Mouse (Mus musculus) kidney, postnatal 0 days (tissue): ENCODE results near the gene Pter. TPM values are rescaled to one million over a fixed set of nuclear protein-coding genes. Genes with fewer than 3 reads are reported as not detected.

Experiments
- ATAC-seq: fragments of 200-750 bp; cut with Nextera tagmentation; replicated peaks from 2 replicates; pipeline ENCODE4 v1.8.0; 2017; ENCODE audit warnings: low read depth, moderate number of reproducible peaks, moderate TSS enrichment, moderate library complexity; ENCODE audit not compliant: low FRiP score
- DNase-seq: peaks from one replicate; pipeline ENCODE4 v3.0.0-alpha.2; 2016; ENCODE audit warnings: low spot score
- H3K27ac ChIP-seq: fragments of 300-500 bp; sonication (generic); 2 replicates; pipeline ENCODE4 v1.5.1; 2014; ENCODE audit warnings: mild to moderate bottlenecking
- H3K27me3 ChIP-seq: fragments of 300-500 bp; sonication (generic); 2 replicates; pipeline ENCODE4 v1.6.1; 2014; ENCODE audit warnings: low read length, mixed read lengths; ENCODE audit not compliant: insufficient read depth
- H3K36me3 ChIP-seq: fragments of 300-500 bp; sonication (generic); 2 replicates; pipeline ENCODE4 v1.6.1; 2014; ENCODE audit warnings: low read length, mixed read lengths; ENCODE audit not compliant: insufficient read depth
- H3K4me1 ChIP-seq: fragments of 300-500 bp; sonication (generic); replicated peaks from 2 replicates; pipeline ENCODE4 v1.6.1; 2014; ENCODE audit warnings: antibody characterized with exemption, low read length, mixed read lengths; ENCODE audit not compliant: insufficient read depth
- H3K4me2 ChIP-seq: fragments of 300-500 bp; sonication (generic); 2 replicates; pipeline ENCODE4 v1.6.1; 2014; ENCODE audit warnings: mild to moderate bottlenecking, low read length, moderate library complexity, mixed read lengths
- H3K4me3 ChIP-seq: fragments of 300-500 bp; sonication (generic); replicated peaks from 2 replicates; pipeline ENCODE4 v1.5.1; 2014; ENCODE audit warnings: low read depth, low read length
- H3K9ac ChIP-seq: fragments of 300-500 bp; sonication (generic); 2 replicates; pipeline ENCODE4 v1.6.1; 2014; ENCODE audit warnings: low read depth, low read length
- H3K9me3 ChIP-seq: fragments of 300-500 bp; sonication (generic); replicated peaks from 2 replicates; pipeline ENCODE4 v1.6.1; 2016; ENCODE audit warnings: low read length, inconsistent platforms, mixed read lengths
- CTCF ChIP-seq: IDR thresholded peaks from 2 replicates; pipeline ENCODE4 v1.5.1; 2016; ENCODE audit warnings: antibody characterized with exemption, low read depth, mild to moderate bottlenecking, moderate library complexity
- WGBS: fragments of 180-500 bp; shearing (Covaris S2); extraction: QIAGEN DNeasy Blood & Tissue Kit; methylation state at CpG from one replicate; pipeline ENCODE4 v1.1.7; 2014; 5-methylcytosine and 5-hydroxymethylcytosine counted together
- polyA plus RNA-seq: library from polyadenylated mRNA; unstranded; fragments of >200 nt; fragmentation: Nextera tagmentation; extraction: Ambion mirVana; gene quantifications from 2 replicates; pipeline ENCODE4 v1.2.1, GENCODE M21; 2015

Gene Pter
- 92.8 and 99.5 TPM in 2 replicates for polyA plus RNA-seq

DNA sequence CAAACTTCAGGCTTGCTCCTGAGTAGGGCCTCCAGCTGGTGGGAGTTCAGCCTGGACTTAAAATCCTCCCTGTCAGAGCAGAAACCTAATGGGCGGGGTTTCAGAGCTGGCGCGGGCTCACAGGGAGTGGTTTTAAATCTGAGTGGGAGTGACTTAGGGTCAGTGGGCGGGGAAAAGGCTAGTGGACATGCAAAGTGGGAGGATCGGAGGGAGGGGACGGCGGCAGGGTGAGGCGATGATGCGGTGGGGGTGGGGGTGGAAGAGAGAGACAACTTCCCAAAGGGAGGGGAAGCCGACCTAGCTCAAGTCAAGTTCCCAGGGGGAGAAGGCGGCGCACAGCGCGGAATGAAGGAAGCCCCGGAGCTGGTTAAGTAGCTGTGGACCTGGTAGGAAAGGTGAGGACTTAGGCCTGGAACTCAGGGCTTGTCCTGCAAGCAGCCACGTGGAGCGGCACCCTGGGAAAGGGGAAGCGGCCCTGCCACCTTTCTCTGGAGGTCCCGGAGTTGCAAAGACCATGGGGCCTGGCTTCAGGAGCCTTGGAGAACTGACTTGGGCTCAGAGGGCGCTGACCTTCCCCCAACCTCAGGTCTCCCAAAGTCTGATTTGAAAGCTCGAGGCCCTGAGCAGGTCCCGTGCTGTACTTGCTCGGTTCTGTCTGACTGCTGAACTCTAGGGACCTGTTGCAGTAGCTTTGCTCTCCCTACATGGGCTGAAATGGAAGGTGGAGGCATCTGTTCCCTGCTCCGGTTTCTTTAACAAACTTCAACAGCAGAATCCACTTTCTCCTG lies at the start of gene Pter:
TSS of gene Pter (plus strand) at position 238 of the 788 bp plus-strand sequence.
- Histone ChIP-seq H3K27ac (peak within 1 kb of the TSS; percentile 80), H3K4me2 (peak within 1 kb of the TSS; percentile 77), H3K36me3 (no peaks in the 10 kb centered on the region), H3K9me3 (no peaks in the 10 kb centered on the region), H3K9ac (peak within 1 kb of the TSS; percentile 69), H3K4me3 (peak within 1 kb of the TSS; percentile 55), H3K27me3 (no peaks in the 10 kb centered on the region), H3K4me1 (no peaks in the 10 kb centered on the region)
- no peak for TF ChIP-seq CTCF
- peak; percentile 98 for DNase-seq
- under 1% methylated on average over 24 of the region's 24 CpGs for WGBS
- ATAC-seq = peak; percentile 97

DNA sequence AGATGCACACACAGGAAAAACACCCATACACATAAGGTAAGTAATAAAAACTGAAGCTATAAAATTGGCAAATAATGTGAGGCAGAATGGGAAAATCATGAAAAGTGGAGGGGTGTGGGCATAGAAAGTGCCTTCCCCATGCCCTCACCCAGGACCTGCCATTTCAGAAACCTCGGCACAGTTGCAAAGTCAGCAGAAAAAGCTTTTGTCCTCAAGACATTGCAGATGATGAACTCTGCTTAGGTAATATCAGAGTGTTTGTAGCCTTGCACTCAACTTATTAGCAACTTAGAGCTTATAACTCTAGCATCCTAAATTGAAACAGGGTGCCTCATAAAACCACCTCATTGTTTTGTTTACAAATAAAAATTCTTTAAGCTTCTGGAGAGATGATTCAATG lies 49.6 kb upstream of the Pter start:
- TF ChIP-seq CTCF = no peak
- ATAC-seq = no peak
- Histone ChIP-seq H3K4me2 (no peak overlapping the region), H3K27me3 (no peaks in the 10 kb centered on the region), H3K9ac (no peak overlapping the region), H3K9me3 (no peaks in the 10 kb centered on the region), H3K36me3 (no peaks in the 10 kb centered on the region), H3K4me1 (no peaks in the 10 kb centered on the region), H3K27ac (no peak overlapping the region), H3K4me3 (no peak overlapping the region)
- no peak for DNase-seq
- 44% methylated on average over 1 of the region's 1 CpGs for WGBS

- Histone ChIP-seq H3K9me3 (no peaks in the 10 kb centered on the region), H3K36me3 (no peaks in the 10 kb centered on the region), H3K4me1 (no peaks in the 10 kb centered on the region), H3K4me3 (no peak overlapping the region), H3K4me2 (no peak overlapping the region), H3K27ac (no peak overlapping the region), H3K27me3 (no peaks in the 10 kb centered on the region), H3K9ac (no peak overlapping the region)
- ATAC-seq = peak; percentile 87
- peak; percentile 14 for DNase-seq
- WGBS = 50% methylated on average over 2 of the region's 2 CpGs
- no peak for TF ChIP-seq CTCF
These were observed 44.3 kb upstream of the Pter start for GRCm38 (mm10) chr2:12879492-12879891.

- Histone ChIP-seq H3K27me3 (no peaks in the 10 kb centered on the region), H3K4me2 (no peak overlapping the region), H3K36me3 (no peaks in the 10 kb centered on the region), H3K9ac (no peak overlapping the region), H3K27ac (no peak overlapping the region), H3K4me3 (no peak overlapping the region), H3K4me1 (no peaks in the 10 kb centered on the region), H3K9me3 (no peaks in the 10 kb centered on the region)
- TF ChIP-seq CTCF = no peak
- no peak for DNase-seq
- 88% methylated on average over 1 of the region's 1 CpGs for WGBS
- no peak for ATAC-seq
These were observed 42.8 kb upstream of the Pter start for GRCm38 (mm10) chr2:12881009-12881408.

- H3K9me3 ChIP-seq = no peaks in the 10 kb centered on the region
- TF ChIP-seq CTCF = no peak
- H3K9ac ChIP-seq = no peak overlapping the region
- no peaks in the 10 kb centered on the region for H3K27me3 ChIP-seq
- no peak overlapping the region for H3K4me3 ChIP-seq
- 81% methylated on average over 10 of the region's 10 CpGs for WGBS
- H3K4me2 ChIP-seq = no peak overlapping the region
- H3K27ac ChIP-seq = no peak overlapping the region
- no peaks in the 10 kb centered on the region for H3K4me1 ChIP-seq
- DNase-seq = no peak
- no peak for ATAC-seq
- no peaks in the 10 kb centered on the region for H3K36me3 ChIP-seq
These were observed 40.4 kb upstream of the Pter start for GRCm38 (mm10) chr2:12883276-12883914.

DNA sequence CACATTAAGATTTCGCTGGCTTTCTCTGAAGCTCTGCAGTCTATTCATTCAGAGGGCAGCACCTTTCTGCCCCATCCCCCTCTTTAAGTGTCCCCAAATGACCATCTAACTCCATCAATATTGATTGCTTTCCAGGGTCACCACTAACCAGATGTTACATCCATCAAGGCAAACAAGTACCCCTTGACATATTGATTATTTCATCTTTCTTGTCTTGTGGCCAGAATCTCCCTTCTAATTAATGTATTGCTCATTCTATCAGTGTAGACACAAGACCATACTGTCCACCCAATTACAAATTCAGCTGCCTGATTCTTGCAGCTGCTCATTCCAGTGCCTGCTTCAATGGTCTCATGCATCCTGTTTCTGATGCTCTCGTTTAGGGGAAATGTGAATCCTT lies 36.8 kb upstream of the Pter start:
- no peak for ATAC-seq
- 54% methylated on average over 2 of the region's 2 CpGs for WGBS
- no peak for DNase-seq

More for the DNA sequence above, 36.8 kb upstream of the Pter start:
- H3K9me3 ChIP-seq = no peaks in the 10 kb centered on the region
- no peaks in the 10 kb centered on the region for H3K36me3 ChIP-seq
- H3K4me3 ChIP-seq = no peak overlapping the region
- no peak overlapping the region for H3K9ac ChIP-seq
- no peak for TF ChIP-seq CTCF
- no peak overlapping the region for H3K27ac ChIP-seq
- H3K4me2 ChIP-seq = no peak overlapping the region
- no peaks in the 10 kb centered on the region for H3K4me1 ChIP-seq
- no peaks in the 10 kb centered on the region for H3K27me3 ChIP-seq
